Comparison of ENCODE assay signal across 8 mouse cellular contexts in the genomic region with DNA sequence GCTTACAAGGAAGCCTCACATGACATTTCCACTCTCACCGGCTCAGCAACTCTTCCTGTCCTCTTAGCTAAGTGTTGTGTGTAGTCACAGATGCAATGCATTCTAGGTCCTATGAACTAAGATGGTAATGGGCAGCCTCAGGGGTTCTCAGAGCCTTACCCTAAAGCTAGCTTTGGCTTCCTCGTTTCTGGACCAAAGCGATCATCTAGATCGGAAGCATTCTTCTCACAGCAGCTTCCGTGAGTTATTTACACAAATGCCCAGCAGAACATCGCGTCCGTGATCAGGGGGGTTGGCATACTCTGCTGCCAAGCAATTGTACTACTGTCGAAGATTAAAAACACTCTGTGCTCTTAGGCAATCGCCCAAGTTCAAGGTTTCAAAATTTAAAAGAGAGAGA. TPM values are rescaled to one million over a fixed set of nuclear protein-coding genes. Genes with fewer than 3 reads are reported as not detected.
A peak's percentile ranks its signal among the peaks of the same experiment; 100 is the strongest.
DNase-seq lines count a peak whose midpoint lies in the region; ATAC-seq lines count a peak whose summit lies in the region.

No protein-coding gene starts in this region.

- H3K4me2 ChIP-seq in stomach, embryonic 15.5 days = peak overlapping the region; percentile 97

- H3K36me3 ChIP-seq in stomach, embryonic 15.5 days = no peaks in the 10 kb centered on the region

- H3K27ac ChIP-seq in stomach, embryonic 15.5 days = no peak overlapping the region

- H3K9ac ChIP-seq in stomach, embryonic 15.5 days = no peak overlapping the region

- H3K4me3 ChIP-seq in stomach, embryonic 15.5 days (replicated peaks) = peak overlapping the region; percentile 56

- H3K27me3 ChIP-seq in stomach, embryonic 15.5 days (replicated peaks) = no peaks in the 10 kb centered on the region

- H3K4me1 ChIP-seq in stomach, embryonic 15.5 days = peaks cover 5% of the 10 kb centered on the region; the same call in 1 of the 2 replicates

- peak; percentile 31 for DNase-seq in CD4-positive, CD25-positive, alpha-beta regulatory T cell, adult 2 months (ENCODE audit: low read depth, low spot score)
- peak; percentile 13 for DNase-seq in MN1 (ENCODE audit: low spot score)
- DNase-seq in heart, adult 18-20 months = peak; percentile 74
- DNase-seq in kidney, adult 18-20 months = peak; percentile 63
- DNase-seq in lung, postnatal 14 days = peak; percentile 77
- no peak for DNase-seq in right cerebral cortex, adult 2 months (ENCODE audit: low spot score in 2 of 2)

- no peak for ATAC-seq in CD4-positive, CD25-positive, alpha-beta regulatory T cell, adult 4 months
- ATAC-seq in stomach, embryonic 15.5 days (ENCODE audit: insufficient read depth, low FRiP score, low read depth) = no peak

- WGBS in stomach, embryonic 15.5 days = 16% methylated on average over 10 of the region's 10 CpGs

- no peaks in the 10 kb centered on the region for H3K9me3 ChIP-seq in stomach, embryonic 15.5 days

RNA-seq across cellular contexts. Expression of a gene that starts 19.1 kb away (rescaled TPM):
- 10 to 100 TPM; 17.6 to 22.7 TPM for polyA plus RNA-seq in CD4-positive, CD25-positive, alpha-beta regulatory T cell, adult 4 months (2017; shearing (Covaris generic))
- total RNA-seq in heart, adult 18-20 months (2021) = 10 to 100 TPM; 11.3 to 23.2 TPM
- 17.1 and 19.7 TPM in 2 replicates for polyA plus RNA-seq in stomach, embryonic 15.5 days (2015; fragmentation: Nextera tagmentation; extraction: Ambion mirVana)

Comparison
In these comparisons a context has a peak if more than half of its experiments do, and no peak if none do; other contexts are left out.
1. DNase-seq: peak in CD4-positive, CD25-positive, alpha-beta regulatory T cell, adult 2 months (single experiment), MN1 (single experiment), heart, adult 18-20 months (2 of 2), kidney, adult 18-20 months (single experiment) and lung, postnatal 14 days (single experiment); none in right cerebral cortex, adult 2 months (0 of 2).